Mouse (Mus musculus) kidney, embryonic 14.5 days (tissue): Measurements from ENCODE around the gene Uba7. TPM values are rescaled to one million over a fixed set of nuclear protein-coding genes. Genes with fewer than 3 reads are reported as not detected.
A peak's percentile ranks its signal among the peaks of the same experiment; 100 is the strongest.

Source experiments
- ATAC-seq: fragments of 200-750 bp; cut with Nextera tagmentation; 2 replicates; pipeline ENCODE4 v1.8.0; 2017; ENCODE audit warnings: moderate number of reproducible peaks, mild to moderate bottlenecking, moderate TSS enrichment, moderate library complexity; ENCODE audit not compliant: low FRiP score, low TSS enrichment
- H3K27ac ChIP-seq: fragments of 300-500 bp; sonication (generic); 2 replicates; pipeline ENCODE4 v1.5.1; 2014; ENCODE audit warnings: low read depth, mild to moderate bottlenecking, low read length, moderate library complexity, mixed read lengths
- H3K27me3 ChIP-seq: fragments of 300-500 bp; sonication (generic); 2 replicates; pipeline ENCODE4 v1.6.1; 2014; ENCODE audit warnings: mild to moderate bottlenecking, low read length; ENCODE audit not compliant: control insufficient read depth, insufficient read depth
- H3K36me3 ChIP-seq: fragments of 300-500 bp; sonication (generic); 2 replicates; pipeline ENCODE4 v1.6.1; 2014; ENCODE audit warnings: low read length, mixed read lengths; ENCODE audit not compliant: control insufficient read depth, insufficient read depth
- H3K4me1 ChIP-seq: fragments of 300-500 bp; sonication (generic); 2 replicates; pipeline ENCODE4 v1.6.1; 2014; ENCODE audit warnings: low read length, mixed read lengths; ENCODE audit not compliant: control insufficient read depth, insufficient read depth
- H3K4me2 ChIP-seq: fragments of 300-500 bp; sonication (generic); replicated peaks from 2 replicates; pipeline ENCODE4 v1.6.1; 2014; ENCODE audit warnings: low read depth, mild to moderate bottlenecking, low read length
- H3K4me3 ChIP-seq: fragments of 300-500 bp; sonication (generic); 2 replicates; pipeline ENCODE4 v1.5.1; 2014; ENCODE audit warnings: mild to moderate bottlenecking, low read length
- H3K9ac ChIP-seq: fragments of 300-500 bp; sonication (generic); 2 replicates; pipeline ENCODE4 v1.6.1; 2014; ENCODE audit warnings: low read depth, mild to moderate bottlenecking, low read length, moderate library complexity
- H3K9me3 ChIP-seq: fragments of 300-500 bp; sonication (generic); 2 replicates; pipeline ENCODE4 v1.6.1; 2016; ENCODE audit warnings: low read length; ENCODE audit not compliant: control insufficient read depth
- WGBS: fragments of 180-500 bp; shearing (Covaris S2); extraction: QIAGEN DNeasy Blood & Tissue Kit; methylation state at CpG from one replicate; pipeline ENCODE4 v1.1.7; 2014; 5-methylcytosine and 5-hydroxymethylcytosine counted together
- polyA plus RNA-seq: library from polyadenylated mRNA; unstranded; fragments of >200 nt; fragmentation: Nextera tagmentation; extraction: Ambion mirVana; gene quantifications from 2 replicates; pipeline ENCODE4 v1.2.1, GENCODE M21; 2014

The Uba7 gene
- polyA plus RNA-seq, 1 experiment from 2014 or later, result 28.0 TPM

- ATAC-seq, result peak; percentile 45; the same call in 1 of the 2 replicates
- H3K9me3 ChIP-seq, result no peaks in the 10 kb centered on the region
- no peak overlapping the region for H3K27ac ChIP-seq
- 1% methylated on average over 29 of the region's 29 CpGs for WGBS
- peak overlapping the region; percentile 50; the same call in 1 of the 2 replicates for H3K9ac ChIP-seq
- peak overlapping the region; percentile 49 for H3K4me3 ChIP-seq
- peaks cover 19% of the 10 kb centered on the region for H3K27me3 ChIP-seq
- H3K36me3 ChIP-seq, result no peaks in the 10 kb centered on the region
- H3K4me2 ChIP-seq, result peak overlapping the region; percentile 93
- H3K4me1 ChIP-seq, result peaks cover 10% of the 10 kb centered on the region; the same call in 1 of the 2 replicates
Observed at GRCm38 (mm10) chr9:107936215-107936822, 39.0 kb upstream of the Uba7 start.

GRCm38 (mm10) chr9:107936831-107937230 lies 38.5 kb upstream of the Uba7 start:
- 24% methylated on average over 3 of the region's 3 CpGs for WGBS
- Histone ChIP-seq H3K4me3 (peak overlapping the region; percentile 49), H3K9me3 (no peaks in the 10 kb centered on the region), H3K9ac (no peak overlapping the region), H3K27me3 (peaks cover 19% of the 10 kb centered on the region), H3K27ac (no peak overlapping the region), H3K4me2 (peak overlapping the region; percentile 93), H3K36me3 (no peaks in the 10 kb centered on the region), H3K4me1 (peaks cover 10% of the 10 kb centered on the region; the same call in 1 of the 2 replicates)
- ATAC-seq, result no peak

GRCm38 (mm10) chr9:107947241-107948194 lies 27.8 kb upstream of the Uba7 start:
- peaks cover 10% of the 10 kb centered on the region; the same call in 1 of the 2 replicates for H3K4me1 ChIP-seq
- H3K4me2 ChIP-seq, result no peak overlapping the region
- H3K4me3 ChIP-seq, result no peak overlapping the region
- no peaks in the 10 kb centered on the region for H3K9me3 ChIP-seq
- WGBS, result 88% methylated on average over 31 of the region's 31 CpGs
- no peak overlapping the region for H3K27ac ChIP-seq
- no peaks in the 10 kb centered on the region for H3K27me3 ChIP-seq
- ATAC-seq, result no peak
- no peak overlapping the region for H3K9ac ChIP-seq
- no peaks in the 10 kb centered on the region for H3K36me3 ChIP-seq

GRCm38 (mm10) chr9:107949184-107949921 lies 26.0 kb upstream of the Uba7 start:
- no peak overlapping the region for H3K4me3 ChIP-seq
- 84% methylated on average over 13 of the region's 13 CpGs for WGBS

GRCm38 (mm10) chr9:107949922-107950235 lies 25.4 kb upstream of the Uba7 start, which contains the start of gene Traip:
Traip (plus strand) TSS chr9:107950136.
- H3K9ac ChIP-seq, result peak within 1 kb of the TSS; percentile 69
- H3K36me3 ChIP-seq, result no peaks in the 10 kb centered on the region
- WGBS, result 92% methylated on average over 10 of the region's 10 CpGs
- H3K4me1 ChIP-seq, result peaks cover 10% of the 10 kb centered on the region; the same call in 1 of the 2 replicates
- H3K27me3 ChIP-seq, result no peaks in the 10 kb centered on the region
- peak within 1 kb of the TSS; percentile 66 for H3K4me2 ChIP-seq
- H3K4me3 ChIP-seq, result peak within 1 kb of the TSS; percentile 84
- H3K9me3 ChIP-seq, result no peaks in the 10 kb centered on the region
- H3K27ac ChIP-seq, result peak within 1 kb of the TSS; percentile 68; the same call in 1 of the 2 replicates
- no peak for ATAC-seq

More at GRCm38 (mm10) chr9:107949184-107949921, 26.0 kb upstream of the Uba7 start:
- ATAC-seq, result no peak
- no peaks in the 10 kb centered on the region for H3K9me3 ChIP-seq
- no peak overlapping the region for H3K4me2 ChIP-seq
- no peaks in the 10 kb centered on the region for H3K27me3 ChIP-seq
- peaks cover 10% of the 10 kb centered on the region; the same call in 1 of the 2 replicates for H3K4me1 ChIP-seq
- H3K9ac ChIP-seq, result no peak overlapping the region
- no peaks in the 10 kb centered on the region for H3K36me3 ChIP-seq
- H3K27ac ChIP-seq, result no peak overlapping the region

GRCm38 (mm10) chr9:107950460-107951355 lies 24.6 kb upstream of the Uba7 start:
- peak overlapping the region; percentile 69 for H3K9ac ChIP-seq
- H3K9me3 ChIP-seq, result no peaks in the 10 kb centered on the region
- ATAC-seq, result peak; percentile 95
- peak overlapping the region; percentile 66 for H3K4me2 ChIP-seq
- no peaks in the 10 kb centered on the region for H3K27me3 ChIP-seq
- WGBS, result 17% methylated on average over 45 of the region's 45 CpGs
- H3K36me3 ChIP-seq, result no peaks in the 10 kb centered on the region
- H3K27ac ChIP-seq, result peak overlapping the region; percentile 68; the same call in 1 of the 2 replicates
- H3K4me1 ChIP-seq, result peaks cover 10% of the 10 kb centered on the region; the same call in 1 of the 2 replicates
- H3K4me3 ChIP-seq, result peak overlapping the region; percentile 84

- Histone ChIP-seq H3K27me3 (no peaks in the 10 kb centered on the region), H3K4me1 (peaks cover 10% of the 10 kb centered on the region; the same call in 1 of the 2 replicates), H3K9me3 (no peaks in the 10 kb centered on the region), H3K9ac (no peak overlapping the region), H3K4me2 (no peak overlapping the region), H3K27ac (no peak overlapping the region), H3K36me3 (peaks cover 36% of the 10 kb centered on the region), H3K4me3 (no peak overlapping the region)
- WGBS, result 74% methylated on average over 6 of the region's 6 CpGs
- no peak for ATAC-seq
Observed at GRCm38 (mm10) chr9:107955613-107956289, 19.6 kb upstream of the Uba7 start.
